Mouse (Mus musculus): ENCODE measurements around the gene Ctnna2. TPM values are rescaled to one million over a fixed set of nuclear protein-coding genes. Genes with fewer than 3 reads are reported as not detected.

The Ctnna2 gene
- total RNA-seq, 2 experiments from 2014 or later: 0.10 to 0.36 TPM

- intact Hi-C loops (cut with DNase I): no loop called here
- DNase-seq: no peak
Measured at GRCm38 (mm10) chr6:77457919-77458318, 521.6 kb downstream of the Ctnna2 start.

GRCm38 (mm10) chr6:77446861-77447260, 532.6 kb downstream of the Ctnna2 start:
- intact Hi-C loops (cut with DNase I): no loop called here

GRCm38 (mm10) chr6:77443906-77444305, 535.6 kb downstream of the Ctnna2 start:
- DNase-seq: no peak
- intact Hi-C loops (cut with DNase I): no loop called here

More at GRCm38 (mm10) chr6:77446861-77447260, 532.6 kb downstream of the Ctnna2 start:
- DNase-seq: no peak

- DNase-seq: no peak
- intact Hi-C loops (cut with DNase I): no loop called here
Measured at GRCm38 (mm10) chr6:77441051-77441450, 538.4 kb downstream of the Ctnna2 start.

GRCm38 (mm10) chr6:77430381-77430780, 549.1 kb downstream of the Ctnna2 start:
- peak; percentile 6 to 8 for DNase-seq
- intact Hi-C loops (cut with DNase I): no loop called here

GRCm38 (mm10) chr6:77425746-77426145, 553.8 kb downstream of the Ctnna2 start:
- intact Hi-C loops (cut with DNase I): no loop called here
- no peak for DNase-seq

- no peak for DNase-seq
Measured at GRCm38 (mm10) chr6:77424826-77425225, 554.7 kb downstream of the Ctnna2 start.

GRCm38 (mm10) chr6:77421564-77422139, 557.8 kb downstream of the Ctnna2 start:
- DNase-seq: no peak
- intact Hi-C loops (cut with DNase I): no loop called here

More at GRCm38 (mm10) chr6:77424826-77425225, 554.7 kb downstream of the Ctnna2 start:
- intact Hi-C loops (cut with DNase I): no loop called here

GRCm38 (mm10) chr6:77416999-77417398, 562.5 kb downstream of the Ctnna2 start:
- no peak for DNase-seq
- intact Hi-C loops (cut with DNase I): no loop called here

GRCm38 (mm10) chr6:77413530-77413929, 566.0 kb downstream of the Ctnna2 start:
- intact Hi-C loops (cut with DNase I): no loop called here
- no peak for DNase-seq

- DNase-seq: no peak
- intact Hi-C loops (cut with DNase I): no loop called here
Measured at GRCm38 (mm10) chr6:77408481-77408880, 571.0 kb downstream of the Ctnna2 start.

GRCm38 (mm10) chr6:77400751-77401150, 578.7 kb downstream of the Ctnna2 start:
- intact Hi-C loops (cut with DNase I): no loop called here
- DNase-seq: no peak

- intact Hi-C loops (cut with DNase I): no loop called here
- no peak for DNase-seq
Measured at GRCm38 (mm10) chr6:77391663-77392062, 587.8 kb downstream of the Ctnna2 start.

GRCm38 (mm10) chr6:77381309-77381708, 598.2 kb downstream of the Ctnna2 start:
- intact Hi-C loops (cut with DNase I): no loop called here

GRCm38 (mm10) chr6:77373132-77373531, 606.4 kb downstream of the Ctnna2 start:
- intact Hi-C loops (cut with DNase I): no loop called here
- peak; percentile 4 to 8 for DNase-seq

More at GRCm38 (mm10) chr6:77381309-77381708, 598.2 kb downstream of the Ctnna2 start:
- DNase-seq: no peak

GRCm38 (mm10) chr6:77371147-77371546, 608.4 kb downstream of the Ctnna2 start:
- DNase-seq: no peak
- intact Hi-C loops (cut with DNase I): no loop called here

- intact Hi-C loops (cut with DNase I): no loop called here
- DNase-seq: no peak
Measured at GRCm38 (mm10) chr6:77358471-77358837, 621.0 kb downstream of the Ctnna2 start.

- DNase-seq: no peak
- intact Hi-C loops (cut with DNase I): no loop called here
Measured at GRCm38 (mm10) chr6:77357748-77358470, 621.6 kb downstream of the Ctnna2 start.

- no peak for DNase-seq
- intact Hi-C loops (cut with DNase I): no loop called here
Measured at GRCm38 (mm10) chr6:77354826-77355225, 624.7 kb downstream of the Ctnna2 start.

- intact Hi-C loops (cut with DNase I): no loop called here
- DNase-seq: no peak
Measured at GRCm38 (mm10) chr6:77343781-77344180, 635.7 kb downstream of the Ctnna2 start.

GRCm38 (mm10) chr6:77335537-77335936, 644.0 kb downstream of the Ctnna2 start:
- intact Hi-C loops (cut with DNase I): no loop called here
- DNase-seq: no peak

- intact Hi-C loops (cut with DNase I): no loop called here
- no peak for DNase-seq
Measured at GRCm38 (mm10) chr6:77324748-77325147, 654.8 kb downstream of the Ctnna2 start.

Measured in heart, postnatal 10 days (tissue).